Mouse (Mus musculus) small intestine, adult 2 months (tissue): ENCODE data around the gene Foxj2. TPM values are rescaled to one million over a fixed set of nuclear protein-coding genes. Genes with fewer than 3 reads are reported as not detected.

ENCODE experiments used
- H3K27ac ChIP-seq: fragments of 200-500 bp; 2 replicates; pipeline ENCODE4 v1.5.1; 2012; ENCODE audit warnings: low read depth, low read length, control low read depth, inconsistent platforms; ENCODE audit not compliant: insufficient read depth
- H3K27me3 ChIP-seq: fragments of 200-500 bp; 2 replicates; pipeline ENCODE4 v1.6.1; 2012; ENCODE audit warnings: mild to moderate bottlenecking, moderate library complexity, low read length, inconsistent platforms; ENCODE audit not compliant: control insufficient read depth, insufficient read depth
- H3K36me3 ChIP-seq: fragments of 200-500 bp; 2 replicates; pipeline ENCODE4 v1.6.1; 2012; ENCODE audit warnings: mild to moderate bottlenecking, low read length, control low read depth, inconsistent platforms; ENCODE audit not compliant: control insufficient read depth, insufficient read depth
- H3K4me1 ChIP-seq: fragments of 200-500 bp; 2 replicates; pipeline ENCODE4 v1.6.1; 2012; ENCODE audit warnings: low read length, inconsistent platforms, mixed read lengths; ENCODE audit not compliant: control insufficient read depth, insufficient read depth, insufficient read length
- H3K4me3 ChIP-seq: fragments of 200-500 bp; 2 replicates; pipeline ENCODE4 v1.5.1; 2012; ENCODE audit warnings: low read depth, mild to moderate bottlenecking, control low read depth, inconsistent platforms, low read length, moderate library complexity
- CTCF ChIP-seq: fragments of 200-500 bp; IDR thresholded peaks from 2 replicates; pipeline ENCODE4 v1.5.1; 2012; ENCODE audit warnings: low read depth, mild to moderate bottlenecking, control low read depth, inconsistent platforms, low read length, moderate library complexity, mixed read lengths; ENCODE audit not compliant: insufficient replicate concordance, insufficient read length; ENCODE audit errors: extremely low read depth
- POLR2A ChIP-seq: fragments of 200-500 bp; IDR thresholded peaks from 2 replicates; pipeline ENCODE4 v1.6.1; 2012; ENCODE audit warnings: low read depth, mild to moderate bottlenecking, control low read depth, inconsistent platforms, low read length, moderate library complexity
- WGBS: fragments of 180-500 bp; shearing (Covaris S2); methylation state at CpG from one replicate; pipeline ENCODE4 v1.1.7; 2018; 5-methylcytosine and 5-hydroxymethylcytosine counted together
- polyA plus RNA-seq: library from polyadenylated mRNA; depleted of rRNA; stranded (reverse); fragments of >200 nt; gene quantifications from 2 replicates; pipeline ENCODE4 v1.2.3, GENCODE M21; 2012

Gene Foxj2
- polyA plus RNA-seq, 1 experiment = 12.3 TPM

DNA sequence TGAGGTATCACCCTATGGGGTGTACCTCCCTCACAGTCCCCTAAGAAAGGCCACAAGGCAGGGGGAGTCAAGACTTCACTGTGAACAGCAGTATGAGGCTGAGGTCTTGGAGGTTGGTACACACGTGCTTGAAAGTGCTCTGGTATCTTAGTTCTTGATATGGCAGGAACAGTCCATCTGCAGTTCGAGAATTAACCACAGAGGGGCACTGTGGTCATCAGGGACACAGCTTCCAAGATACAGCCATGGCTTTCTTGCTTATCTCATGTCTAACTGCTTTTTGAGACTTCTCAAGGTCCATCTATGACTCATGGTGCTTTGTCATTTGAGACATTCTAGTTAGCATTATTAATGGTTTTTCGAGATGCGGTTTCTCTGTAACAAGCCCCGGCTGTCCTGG, 15.3 kb upstream of the Foxj2 start:
- TF ChIP-seq CTCF = no peak
- Histone ChIP-seq H3K36me3 (no peaks in the 10 kb centered on the region), H3K27ac (no peak overlapping the region), H3K27me3 (0 out of 2 replicates have a peak, but pooled peaks cover 7% of the 10 kb centered on the region), H3K4me3 (no peak overlapping the region), H3K4me1 (peaks cover 6% of the 10 kb centered on the region)
- WGBS = 3% methylated on average over 5 of the region's 5 CpGs

DNA sequence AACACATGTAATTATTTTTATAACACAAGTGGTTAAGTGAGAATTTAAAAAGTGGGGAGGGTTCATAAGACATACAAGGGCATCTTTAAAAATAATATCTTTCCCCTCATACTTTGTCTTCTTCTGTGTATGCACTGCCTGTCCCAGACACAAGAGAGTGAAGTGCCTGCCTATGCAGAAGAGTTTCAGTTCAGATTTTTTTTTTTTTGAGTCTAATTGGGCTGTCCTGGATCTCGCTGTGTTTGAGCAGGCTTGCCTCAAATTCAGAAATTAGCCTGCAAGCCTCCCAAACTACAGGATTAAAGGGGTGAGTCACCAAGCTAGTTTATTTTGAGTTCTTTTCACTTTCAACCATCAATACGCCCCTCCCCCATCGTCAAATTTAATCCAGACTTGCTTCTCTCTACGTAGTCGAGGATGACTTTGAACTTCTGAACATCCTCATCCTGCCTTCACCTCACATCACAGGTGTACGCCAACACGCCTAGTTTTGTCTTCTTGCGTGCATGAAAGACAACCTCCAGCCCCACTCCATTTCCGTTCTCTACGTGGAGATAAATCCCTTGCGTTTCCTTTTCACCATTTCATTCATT, 9.6 kb upstream of the Foxj2 start:
- Histone ChIP-seq H3K27ac (peak overlapping the region; percentile 95), H3K4me1 (no peaks in the 10 kb centered on the region), H3K36me3 (no peaks in the 10 kb centered on the region), H3K4me3 (peak overlapping the region; percentile 79), H3K27me3 (no peaks in the 10 kb centered on the region)
- TF ChIP-seq CTCF (no peak), POLR2A (no peak)
- WGBS = 4% methylated on average over 11 of the region's 11 CpGs

DNA sequence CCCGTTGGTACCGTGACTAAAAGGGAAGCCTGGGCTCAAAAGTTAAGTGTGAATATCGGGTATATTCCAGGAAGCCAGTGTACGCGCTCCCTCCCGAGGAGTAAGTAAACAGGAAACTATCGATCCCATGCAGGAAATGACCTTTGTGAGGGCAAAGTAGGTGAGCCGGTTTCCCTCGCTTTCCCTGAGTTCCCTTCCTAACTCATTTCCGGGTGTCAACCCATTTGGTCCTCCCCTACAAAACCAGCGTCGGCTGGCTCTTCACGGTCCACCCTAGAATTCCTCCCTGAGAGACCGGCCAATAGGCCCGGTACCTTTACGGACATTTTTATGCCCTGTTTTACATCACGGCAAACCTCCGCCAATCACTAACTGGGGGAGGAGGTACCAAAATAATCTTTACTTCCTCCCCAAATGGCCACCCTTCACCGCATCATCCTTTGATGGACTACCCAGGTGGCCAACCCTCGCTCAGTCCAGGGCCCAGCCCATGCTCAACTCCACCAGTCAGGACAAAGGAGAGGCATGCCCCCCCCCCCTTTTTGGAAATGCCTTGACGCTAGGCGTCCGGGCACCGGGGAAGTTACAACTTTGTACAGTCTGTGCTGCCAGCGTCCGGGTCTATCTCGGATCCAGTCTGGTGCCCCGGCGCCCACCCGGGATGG, 9.0 kb upstream of the Foxj2 start:
- no peaks in the 10 kb centered on the region for H3K27me3 ChIP-seq
- H3K36me3 ChIP-seq = no peaks in the 10 kb centered on the region
- under 1% methylated on average over 30 of the region's 30 CpGs for whole genome bisulfite sequencing
- peak overlapping the region; percentile 95 for H3K27ac ChIP-seq
- no peaks in the 10 kb centered on the region for H3K4me1 ChIP-seq
- TF ChIP-seq CTCF = no peak; the same call in 1 of the 2 replicates
- TF ChIP-seq POLR2A = no peak; the same call in 1 of the 2 replicates
- peak overlapping the region; percentile 79 for H3K4me3 ChIP-seq

DNA sequence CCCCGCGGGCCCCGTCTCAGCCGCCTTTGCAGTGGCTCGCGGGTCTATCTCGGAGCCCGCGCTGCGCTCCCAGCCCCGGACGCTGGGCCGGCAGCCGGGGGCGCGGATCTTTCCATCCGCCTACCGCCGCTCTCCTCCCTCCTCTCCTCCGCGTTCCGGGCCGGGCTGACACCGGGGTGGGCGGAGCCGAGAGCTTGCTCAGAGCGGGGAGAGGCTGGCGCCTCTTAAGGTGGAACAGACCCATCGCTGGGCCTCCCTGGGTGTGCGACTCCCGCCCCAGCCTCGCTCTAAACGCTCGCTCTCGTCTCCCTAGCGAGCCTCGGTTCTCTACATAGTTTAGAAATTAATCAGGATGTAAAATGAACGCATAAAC, 8.4 kb upstream of the Foxj2 start:
- no peak for TF ChIP-seq CTCF
- TF ChIP-seq POLR2A = peak; percentile 72
- H3K36me3 ChIP-seq = no peaks in the 10 kb centered on the region
- WGBS = under 1% methylated on average over 38 of the region's 38 CpGs
- peak overlapping the region; percentile 95 for H3K27ac ChIP-seq
- H3K27me3 ChIP-seq = no peaks in the 10 kb centered on the region
- no peaks in the 10 kb centered on the region for H3K4me1 ChIP-seq
- peak overlapping the region; percentile 79 for H3K4me3 ChIP-seq

DNA sequence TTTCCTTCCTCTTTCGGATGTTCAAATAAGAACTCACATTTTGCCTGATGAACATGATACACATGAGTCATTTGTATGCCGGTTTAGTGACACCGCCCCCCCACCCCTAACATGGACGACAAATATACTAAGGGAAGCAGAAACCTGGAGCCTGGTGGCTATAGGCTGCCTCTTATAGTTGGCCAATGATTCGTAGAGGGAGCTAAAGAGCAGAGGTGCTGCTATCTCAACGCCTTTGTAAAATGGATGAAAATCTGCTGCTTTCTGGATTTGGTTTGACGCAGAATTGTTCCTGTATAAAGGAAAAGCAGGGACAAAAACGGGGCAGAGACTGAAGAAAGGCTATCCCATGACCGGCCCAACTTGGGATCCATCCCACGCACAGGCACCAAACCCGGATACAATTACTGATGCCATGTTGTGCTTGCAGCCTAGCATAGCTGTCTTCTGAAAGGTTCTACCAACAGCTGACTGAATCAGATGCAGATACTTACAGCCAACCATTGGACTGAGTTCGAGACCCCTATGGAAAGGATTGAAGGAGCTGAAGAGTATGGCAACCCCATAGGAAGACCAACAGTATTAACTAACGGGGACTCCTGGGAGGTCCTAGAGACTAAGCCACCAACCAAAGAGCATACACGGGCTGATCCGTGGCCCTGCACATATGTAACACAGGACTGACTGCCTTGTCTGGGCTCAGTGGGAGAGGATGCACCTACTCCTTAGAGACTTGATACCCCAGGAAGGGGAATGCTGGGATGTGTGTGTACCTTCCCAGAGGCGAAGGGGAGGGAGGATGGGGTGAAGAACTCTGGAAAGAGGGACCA, 7.7 kb upstream of the Foxj2 start:
- Histone ChIP-seq H3K27me3 (no peaks in the 10 kb centered on the region), H3K36me3 (no peaks in the 10 kb centered on the region), H3K4me1 (no peaks in the 10 kb centered on the region), H3K4me3 (no peak overlapping the region), H3K27ac (peak overlapping the region; percentile 95)
- TF ChIP-seq POLR2A = no peak
- TF ChIP-seq CTCF = no peak
- 28% methylated on average over 16 of the region's 16 CpGs for WGBS

- no peak overlapping the region for H3K27ac ChIP-seq
- H3K4me3 ChIP-seq = no peak overlapping the region
- TF ChIP-seq CTCF = no peak
- no peak for TF ChIP-seq POLR2A
- WGBS = 92% methylated on average over 4 of the region's 4 CpGs
- H3K27me3 ChIP-seq = no peaks in the 10 kb centered on the region
- no peaks in the 10 kb centered on the region for H3K36me3 ChIP-seq
- H3K4me1 ChIP-seq = no peaks in the 10 kb centered on the region
Measured at GRCm38 (mm10) chr6:122812716-122813115, 7.0 kb upstream of the Foxj2 start.

GRCm38 (mm10) chr6:122813640-122814039, 6.1 kb upstream of the Foxj2 start:
- WGBS = 93% methylated on average over 4 of the region's 4 CpGs
- no peaks in the 10 kb centered on the region for H3K4me1 ChIP-seq
- TF ChIP-seq CTCF = no peak
- TF ChIP-seq POLR2A = no peak

More at GRCm38 (mm10) chr6:122813640-122814039, 6.1 kb upstream of the Foxj2 start:
- no peaks in the 10 kb centered on the region for H3K36me3 ChIP-seq
- no peaks in the 10 kb centered on the region for H3K27me3 ChIP-seq
- no peak overlapping the region for H3K27ac ChIP-seq
- no peak overlapping the region for H3K4me3 ChIP-seq
